Mouse (Mus musculus): Measurements from ENCODE around the gene Actr10.

DNA sequence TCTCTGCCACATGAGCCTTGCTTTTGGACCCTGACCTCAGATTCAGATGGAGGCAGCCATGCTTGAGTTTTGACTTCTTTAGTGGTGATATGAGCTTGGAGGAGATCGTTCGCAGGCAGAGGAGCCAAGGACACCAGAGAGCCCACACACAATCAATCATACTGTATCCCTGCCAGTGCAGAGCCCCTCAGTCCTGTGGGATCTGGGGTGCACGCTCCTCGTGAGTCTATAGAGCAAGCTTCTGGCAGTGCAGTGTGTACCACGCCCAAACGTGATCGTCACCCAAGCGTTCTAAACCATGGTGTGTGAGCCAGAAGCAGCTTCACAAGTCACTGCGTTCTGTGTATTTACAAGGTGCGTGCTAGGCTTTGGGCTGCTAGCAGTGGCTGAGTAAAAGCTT, 41.6 kb upstream of the Actr10 start:
- no peak for TF ChIP-seq CTCF (conservative IDR thresholded peaks at IDR 0.05; ENCODE audit: low read length)
- no peak for TF ChIP-seq POU5F1 (IDR thresholded peaks at IDR 0.05; ENCODE audit: borderline replicate concordance, low read length)
- TF ChIP-seq NANOG (IDR thresholded peaks at IDR 0.05; ENCODE audit: borderline replicate concordance, low read length), result no peak
